Mouse (Mus musculus) frontal cortex, adult 2 months (tissue): ENCODE measurements around the gene Mup15. TPM values are rescaled to one million over a fixed set of nuclear protein-coding genes. Genes with fewer than 3 reads are reported as not detected.
"Not testable (repeated sequence)": the region's sequence is repeated elsewhere in the genome, so short reads cannot be mapped to it uniquely, and the experiment has no call there.

ENCODE experiments used
- DNase-seq, 2 experiments: peaks; one replicate each; pipeline ENCODE4 v3.0.0; 2022; ENCODE audit warnings: low spot score in 1 of 2; ENCODE audit errors: extremely low spot score in 1 of 2
- polyA plus RNA-seq: library from polyadenylated mRNA; depleted of rRNA; stranded (reverse); fragments of >200 nt; gene quantifications from 2 replicates; pipeline ENCODE4 v1.2.3, GENCODE M21; 2012; rRNA removed

The Mup15 gene
- not detected in 2 replicates for polyA plus RNA-seq

DNA sequence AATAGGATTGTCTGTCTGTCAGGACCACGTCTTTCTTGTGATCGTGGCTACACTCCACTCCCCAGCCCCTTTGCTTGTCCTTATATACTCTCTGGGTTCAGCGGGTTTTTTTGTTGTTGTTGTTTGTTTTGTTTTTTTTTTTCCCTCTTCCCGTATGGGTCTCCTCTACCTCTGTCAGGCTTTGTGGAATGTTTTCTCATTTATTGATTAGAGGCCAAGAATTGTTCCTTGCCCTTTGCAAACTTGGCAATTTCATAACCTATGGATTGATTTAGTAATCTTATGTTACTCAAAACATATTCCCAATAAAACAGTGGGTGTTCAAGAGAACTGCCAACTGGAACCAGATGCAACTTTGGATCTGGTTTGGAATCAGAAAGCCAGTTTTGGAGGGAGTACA, at the start of gene Mup15:
Mup15 (minus strand) TSS at position 101 of the 400 bp plus-strand sequence.
- not testable (repeated sequence) for DNase-seq

Other genes starting within 250 kb of the Mup15 start
- gene Mup13, start 211.5 kb downstream of the Mup15 start, polyA plus RNA-seq = not detected in 2 replicates
- gene Mup14, start 135.7 kb downstream of the Mup15 start, polyA plus RNA-seq = not detected in 2 replicates
- gene Mup16, start 79.8 kb upstream of the Mup15 start, polyA plus RNA-seq = not detected in 2 replicates
- not detected in 2 replicates for gene Mup17, start 156.1 kb upstream of the Mup15 start, polyA plus RNA-seq
- not detected in 2 replicates for gene Mup18, start 234.4 kb upstream of the Mup15 start, polyA plus RNA-seq